Mouse (Mus musculus): ENCODE results near the gene Ccdc58.
A peak's percentile ranks its signal among the peaks of the same experiment; 100 is the strongest.
"Not testable (repeated sequence)": the region's sequence is repeated elsewhere in the genome, so short reads cannot be mapped to it uniquely, and the experiment has no call there.

Gene Ccdc58

DNA sequence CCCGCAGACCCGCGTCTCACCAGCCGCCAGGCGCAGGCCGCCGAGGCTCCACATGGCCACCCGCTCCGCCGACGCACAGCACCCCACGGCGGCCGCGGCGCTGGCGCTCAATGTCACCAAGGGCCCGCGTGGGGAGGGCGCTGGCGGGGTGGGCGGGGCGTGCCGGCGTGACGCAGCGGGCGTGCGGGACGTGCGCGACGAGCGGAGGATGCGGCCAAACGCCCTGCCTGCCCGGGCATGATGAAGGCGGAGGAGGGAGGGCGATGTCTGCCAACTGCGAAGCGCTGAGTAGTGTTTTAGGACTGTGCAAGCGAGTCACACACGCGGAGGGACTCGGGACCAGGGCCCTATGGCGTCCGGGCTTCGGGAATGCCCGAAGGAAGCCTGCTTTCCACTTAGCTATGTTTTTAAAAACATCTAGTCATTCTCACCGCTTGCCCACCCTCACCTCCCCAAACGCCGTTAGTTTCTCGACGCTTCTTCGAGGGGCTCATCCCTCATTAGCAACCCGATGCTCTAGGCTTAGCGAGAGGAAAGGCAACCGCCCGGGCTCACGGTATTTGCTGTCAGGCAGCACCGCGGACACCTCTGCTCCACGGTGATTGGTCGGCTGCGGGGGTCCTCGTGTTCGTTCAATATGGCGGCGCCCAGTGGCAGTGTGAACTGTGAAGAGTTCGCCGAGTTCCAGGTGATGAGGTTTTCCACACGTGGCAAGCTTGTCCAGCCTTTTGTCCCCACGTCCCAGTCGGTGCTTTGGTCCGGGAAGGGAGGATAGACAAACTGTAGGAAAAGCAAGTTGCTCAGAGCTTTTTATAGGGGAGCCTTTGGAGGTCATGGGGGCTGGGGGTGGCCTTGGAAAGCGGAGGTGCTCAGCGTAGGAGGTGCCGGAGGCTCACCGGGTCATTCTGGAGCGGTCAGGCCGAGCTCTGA, at the start of gene Ccdc58, which contains the start of gene Fam162a:
Ccdc58 (plus strand) TSS at position 236 of the 930 bp plus-strand sequence.
Fam162a (minus strand) TSS at position 145 of the 930 bp plus-strand sequence.
- peak; percentile 87 to 93 for DNase-seq (ENCODE audit: low spot score in 2 of 2)

DNA sequence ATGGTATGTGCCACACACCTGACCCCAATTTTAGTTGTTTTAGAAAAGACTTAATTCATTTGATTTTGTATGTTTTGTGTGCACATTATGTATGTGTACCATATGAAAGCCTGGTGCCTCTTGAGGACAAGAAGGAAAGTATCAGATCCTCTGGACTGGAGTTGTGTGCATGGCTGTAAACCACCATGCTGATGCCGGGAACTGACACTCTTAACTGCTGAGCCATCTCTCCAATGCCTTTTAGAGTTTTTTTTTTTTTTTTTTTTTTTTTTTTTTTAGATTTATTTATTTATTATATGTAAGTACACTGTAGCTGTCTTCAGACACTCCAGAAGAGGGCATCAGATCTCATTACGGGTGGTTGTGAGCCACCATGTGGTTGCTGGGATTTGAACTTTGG, 43.4 kb upstream of the Ccdc58 start:
- DNase-seq (ENCODE audit: low spot score in 2 of 2): not testable (repeated sequence)

DNA sequence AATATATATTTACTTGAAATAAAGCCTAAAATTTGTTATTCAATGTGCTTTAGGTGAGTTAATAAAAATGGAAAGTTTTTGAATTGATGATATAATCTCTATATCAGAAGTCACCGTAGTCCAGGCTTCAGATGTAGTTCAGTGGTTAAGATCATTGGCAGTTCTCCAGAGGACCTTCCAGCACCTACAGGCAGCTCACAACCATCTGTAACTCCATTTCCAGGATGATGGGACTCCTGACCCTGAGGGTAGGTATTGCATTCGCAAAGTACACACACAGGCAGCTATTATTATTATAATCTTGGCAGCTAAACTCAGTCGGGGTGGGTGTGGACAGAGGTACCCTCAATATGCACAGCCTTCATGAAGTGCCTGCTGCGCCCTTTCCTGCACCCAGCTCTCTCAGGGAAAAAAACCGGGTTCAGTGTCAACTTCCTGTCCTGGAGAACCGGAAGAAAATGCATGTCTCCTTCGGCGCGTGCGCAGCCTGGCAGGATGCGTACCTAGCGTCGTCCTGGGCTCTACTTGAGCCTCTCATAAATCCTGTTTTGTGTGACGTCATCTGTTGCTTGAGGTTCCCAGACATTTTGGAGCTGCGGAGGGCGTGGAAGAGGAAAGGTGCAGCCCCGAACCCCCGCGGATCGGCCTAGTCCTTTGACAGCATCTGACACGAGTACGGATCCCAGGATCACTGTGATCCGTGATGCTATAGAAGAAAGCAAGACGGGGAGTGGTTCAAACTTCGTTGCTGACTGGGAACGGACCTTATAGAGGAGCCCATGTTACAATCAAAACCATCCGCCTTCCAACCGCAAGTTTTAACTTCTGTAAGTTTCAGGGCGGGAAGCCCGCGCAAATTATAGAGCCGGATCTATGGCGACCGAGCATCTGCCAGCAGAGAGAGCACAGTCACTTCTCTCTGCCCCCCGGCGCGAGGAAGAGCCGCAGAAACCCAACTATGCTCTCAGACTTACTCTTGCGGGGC, 30.6 kb upstream of the Ccdc58 start, which contains the start of gene Wdr5b:
Wdr5b (plus strand) TSS at position 551 of the 985 bp plus-strand sequence.
- peak; percentile 87 to 89 for DNase-seq (ENCODE audit: low spot score in 2 of 2)

DNA sequence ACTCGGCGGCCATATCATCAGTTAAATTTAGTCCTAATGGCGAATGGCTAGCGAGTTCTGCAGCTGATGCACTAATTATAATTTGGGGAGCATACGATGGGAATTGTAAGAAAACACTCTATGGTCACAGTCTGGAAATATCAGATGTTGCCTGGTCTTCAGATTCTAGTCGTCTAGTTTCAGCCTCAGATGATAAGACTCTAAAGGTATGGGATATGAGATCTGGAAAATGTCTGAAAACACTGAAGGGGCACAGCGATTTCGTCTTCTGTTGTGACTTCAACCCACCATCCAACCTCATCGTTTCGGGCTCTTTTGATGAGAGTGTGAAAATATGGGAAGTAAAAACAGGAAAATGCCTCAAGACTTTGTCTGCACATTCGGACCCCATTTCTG, 29.9 kb upstream of the Ccdc58 start:
- DNase-seq (ENCODE audit: low spot score in 2 of 2): no peak

DNA sequence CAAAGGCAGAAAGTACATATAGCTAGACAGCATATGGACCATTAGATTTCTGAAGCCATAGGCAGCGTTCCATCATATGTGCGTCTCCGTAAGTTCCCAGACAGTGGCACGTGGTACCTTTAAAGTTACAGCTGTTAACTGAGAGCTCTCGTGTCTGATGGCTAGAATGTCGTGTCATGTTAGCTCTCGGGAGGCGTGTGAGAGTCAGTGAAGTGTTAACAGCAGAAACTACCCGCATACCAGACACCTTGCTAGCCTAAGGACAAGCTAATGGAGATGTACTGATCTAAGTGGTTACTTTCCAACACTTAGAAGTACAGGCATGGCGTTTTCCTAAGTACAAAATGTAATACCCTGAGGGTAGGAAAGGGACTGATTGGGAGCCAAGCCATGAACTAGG, 28.4 kb upstream of the Ccdc58 start:
- no peak for DNase-seq (ENCODE audit: low spot score in 2 of 2)

DNA sequence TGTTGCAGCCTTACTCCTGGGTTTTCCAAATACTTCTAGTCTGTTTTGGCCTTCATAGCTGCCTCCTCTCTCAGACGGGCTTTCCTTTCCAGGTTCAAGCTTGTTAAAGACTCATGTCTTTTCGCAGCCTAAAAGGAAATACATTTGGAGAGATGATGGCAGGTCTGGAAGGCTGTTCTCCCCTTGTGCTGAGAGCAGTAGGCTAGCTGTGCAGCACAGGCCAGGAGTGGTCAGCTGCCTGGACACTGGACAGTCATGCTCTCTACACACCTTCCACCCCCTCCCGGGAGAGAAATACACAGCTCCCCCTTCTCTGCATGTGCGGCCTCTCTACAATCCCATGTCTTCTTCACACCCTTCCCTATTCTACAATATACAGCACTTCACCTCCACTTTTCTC, 27.5 kb upstream of the Ccdc58 start:
- DNase-seq (ENCODE audit: low spot score in 2 of 2): no peak

DNA sequence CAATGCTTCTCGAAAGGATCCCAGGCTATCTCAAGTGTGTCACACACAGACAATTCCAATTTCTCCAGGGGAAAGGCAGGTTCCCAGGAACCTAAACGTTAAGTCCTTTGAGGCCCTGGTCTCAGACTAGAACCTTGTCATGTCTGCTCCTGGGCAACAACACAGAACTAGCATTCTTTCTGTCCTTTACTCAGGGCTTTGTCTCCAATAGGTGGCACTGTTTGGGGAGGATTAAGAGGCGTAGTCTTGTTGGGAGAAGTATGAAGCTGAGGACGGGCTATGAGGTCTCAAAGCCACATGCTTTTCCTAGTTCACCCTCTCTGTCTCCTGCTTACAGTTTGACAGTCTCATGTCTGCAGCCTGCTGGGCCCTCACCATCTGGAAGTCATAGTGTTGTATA, 23.9 kb upstream of the Ccdc58 start:
- DNase-seq (ENCODE audit: low spot score in 2 of 2): no peak

DNA sequence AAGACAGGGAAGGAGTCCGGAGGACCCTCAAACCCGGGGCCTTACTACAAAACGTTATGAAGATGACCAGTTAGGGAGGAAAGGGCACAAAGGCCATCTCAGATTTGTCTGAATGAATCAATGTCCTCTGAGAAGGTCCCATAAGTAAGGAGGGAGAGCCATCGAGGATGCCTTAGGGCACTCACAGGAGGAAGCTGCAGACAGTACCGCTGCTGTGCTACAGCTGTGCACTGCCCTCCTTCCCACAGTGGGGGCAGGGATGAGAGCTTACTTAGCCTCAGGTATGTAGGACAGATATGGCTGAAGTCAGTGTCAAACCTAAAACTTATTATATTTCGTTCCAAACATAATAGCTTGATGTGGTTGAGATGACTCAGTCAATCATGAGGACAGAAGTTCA, 20.0 kb upstream of the Ccdc58 start:
- no peak for DNase-seq (ENCODE audit: low spot score in 2 of 2)

DNA sequence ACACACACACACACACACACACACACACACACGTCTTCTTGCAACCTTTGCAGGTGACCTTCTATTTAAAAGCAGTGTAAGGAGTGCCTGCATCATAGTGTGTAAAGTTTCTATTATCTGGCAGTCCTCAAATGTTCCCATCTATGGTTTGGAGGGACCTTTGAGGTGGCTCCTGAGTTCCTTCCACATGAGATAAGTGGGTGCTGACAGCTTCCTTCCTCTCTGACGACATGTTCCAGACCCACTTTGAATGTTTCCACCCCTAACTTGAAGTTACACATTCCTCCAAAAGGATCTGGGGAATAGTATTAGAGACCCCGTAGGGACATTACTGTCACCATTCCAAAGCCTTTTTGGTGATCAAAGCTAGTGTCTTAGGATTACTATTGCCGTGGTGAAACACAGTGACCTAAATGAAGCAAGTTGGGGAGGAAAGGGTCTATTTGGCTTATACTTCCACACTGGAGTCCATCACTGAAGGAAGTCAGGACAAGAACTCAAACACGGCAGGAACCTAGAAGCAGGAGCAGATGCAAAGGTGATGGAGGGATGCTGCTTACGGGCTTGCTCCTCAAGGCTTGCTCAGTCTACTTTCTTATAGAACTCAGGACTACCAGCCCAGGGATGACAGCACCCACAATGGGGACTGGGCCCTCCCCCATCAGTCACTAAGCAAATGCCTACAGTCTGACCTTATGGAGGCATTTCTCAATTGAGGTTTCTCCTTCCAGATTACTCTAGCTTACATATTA, 17.8 kb upstream of the Ccdc58 start:
- no peak for DNase-seq (ENCODE audit: low spot score in 2 of 2)

DNA sequence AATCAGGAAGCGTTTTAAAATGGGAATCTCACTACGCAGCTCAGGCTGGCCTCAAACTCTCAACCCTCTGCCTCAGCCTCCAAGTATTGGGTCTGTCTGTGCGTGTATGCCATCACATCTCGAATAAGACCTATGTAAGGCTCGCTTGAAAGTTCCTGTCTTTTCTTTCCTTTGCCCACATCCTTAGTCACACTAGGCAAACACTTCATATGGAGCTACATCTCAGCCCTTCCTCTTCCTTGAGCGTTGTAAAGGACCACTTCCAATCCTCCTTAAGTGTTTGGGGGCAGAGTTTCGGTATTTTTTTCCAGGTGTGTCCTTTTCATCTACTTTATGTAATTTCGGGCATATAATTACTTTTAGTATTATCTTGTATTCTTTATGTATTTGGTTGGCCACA, 16.6 kb upstream of the Ccdc58 start:
- no peak for DNase-seq (ENCODE audit: low spot score in 2 of 2)

DNA sequence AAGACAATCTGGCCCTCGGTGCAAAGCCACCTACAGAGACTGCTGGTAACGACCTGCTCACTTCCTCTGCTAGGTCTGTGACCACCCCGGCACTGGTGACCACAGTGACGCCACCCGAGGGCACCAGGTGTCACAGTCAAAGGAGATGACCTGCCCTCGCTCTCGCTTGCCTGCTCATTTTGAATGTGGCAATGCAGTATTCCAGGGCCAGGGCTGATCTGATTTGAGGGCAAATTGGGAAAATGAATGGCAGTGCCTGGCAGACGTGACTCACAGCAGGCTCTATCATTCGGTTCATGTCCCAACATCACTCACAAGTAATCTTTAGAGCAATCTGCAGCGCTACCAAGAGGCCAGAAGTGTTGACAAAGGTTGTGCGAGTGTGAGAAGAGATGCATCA, 15.1 kb upstream of the Ccdc58 start:
- DNase-seq (ENCODE audit: low spot score in 2 of 2): no peak

DNA sequence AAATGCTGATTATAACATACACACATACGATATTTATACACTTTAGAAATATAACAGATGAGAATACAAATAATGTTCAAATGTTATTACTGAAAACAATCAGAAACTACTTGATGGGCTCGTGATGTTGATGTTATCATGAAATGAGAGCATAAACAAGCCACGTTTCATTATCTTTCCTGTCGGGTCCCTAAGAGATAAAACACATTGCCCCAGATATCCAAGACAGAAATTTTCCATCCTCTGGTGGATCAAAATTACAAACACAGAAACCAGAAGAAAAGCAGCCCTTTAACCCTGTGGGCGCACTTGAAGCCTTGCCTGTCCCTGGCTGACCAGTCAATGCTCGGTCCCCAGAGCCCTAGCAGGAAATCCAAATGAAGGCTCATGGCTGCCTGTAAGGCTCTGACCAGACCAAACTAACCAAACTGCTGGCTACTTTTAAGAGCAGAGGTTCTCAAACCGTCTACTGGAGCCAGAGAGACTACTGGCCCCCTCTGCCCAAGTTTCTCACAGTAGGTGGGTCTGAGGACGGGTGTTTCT, 13.5 kb upstream of the Ccdc58 start:
- DNase-seq (ENCODE audit: low spot score in 2 of 2): no peak

DNA sequence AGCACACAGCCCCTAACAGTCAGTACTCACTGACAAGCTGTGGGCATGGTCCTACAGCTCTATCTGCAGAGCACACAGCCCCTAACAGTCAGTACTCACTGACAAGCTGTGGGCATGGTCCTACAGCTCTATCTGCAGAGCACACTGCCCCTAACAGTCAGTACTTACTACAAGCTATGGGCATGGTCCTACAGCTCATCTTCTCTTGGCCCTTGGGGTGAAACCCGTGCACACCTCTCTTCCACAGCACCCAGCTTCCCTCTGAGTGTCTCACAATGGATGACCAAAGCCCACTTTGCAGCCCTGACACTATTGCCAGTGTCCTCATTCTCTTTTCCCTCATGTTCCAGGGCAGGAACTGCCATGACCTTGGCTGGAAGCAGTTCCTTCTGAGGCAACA, 9.0 kb upstream of the Ccdc58 start:
- not testable (repeated sequence) for DNase-seq (ENCODE audit: low spot score in 2 of 2)

DNA sequence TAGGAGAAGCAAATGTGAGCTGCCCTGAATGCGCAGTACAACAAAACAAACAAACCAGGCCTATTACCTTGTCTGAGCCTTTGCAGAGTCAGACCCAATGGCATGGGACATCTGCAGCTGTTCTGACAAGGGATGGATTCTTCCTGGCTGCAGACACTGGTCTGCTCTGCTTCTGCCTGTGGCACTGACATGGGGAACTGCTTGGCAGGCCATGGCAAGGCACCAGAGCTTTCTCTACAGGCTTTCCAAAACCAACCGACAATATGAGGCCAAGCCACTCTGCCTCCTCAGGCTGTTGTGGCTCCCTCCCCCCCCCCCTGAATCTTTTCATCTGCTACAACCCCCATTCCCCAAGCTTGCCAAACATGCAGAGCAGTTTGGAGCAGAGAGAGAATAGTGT, 8.2 kb upstream of the Ccdc58 start:
- no peak for DNase-seq (ENCODE audit: low spot score in 2 of 2)

DNA sequence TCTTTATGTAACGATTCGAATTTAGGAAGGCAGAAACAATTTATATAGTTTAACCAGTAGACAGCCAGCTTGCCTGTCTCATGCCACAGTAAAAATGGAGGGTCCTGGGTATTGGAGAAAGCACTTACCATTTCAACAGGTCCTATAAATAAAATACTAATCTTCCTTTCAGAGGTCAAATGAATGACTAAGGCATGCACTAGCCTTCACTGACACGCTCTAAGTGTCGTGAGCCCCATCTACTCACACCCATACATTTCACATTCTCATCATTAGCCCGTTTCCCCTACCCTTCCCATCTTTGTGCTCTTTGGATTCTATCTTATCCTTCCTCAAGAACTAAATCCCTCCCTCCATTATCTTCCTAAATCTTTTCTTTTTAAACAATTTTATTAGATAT, 6.6 kb upstream of the Ccdc58 start:
- no peak for DNase-seq (ENCODE audit: low spot score in 2 of 2)

DNA sequence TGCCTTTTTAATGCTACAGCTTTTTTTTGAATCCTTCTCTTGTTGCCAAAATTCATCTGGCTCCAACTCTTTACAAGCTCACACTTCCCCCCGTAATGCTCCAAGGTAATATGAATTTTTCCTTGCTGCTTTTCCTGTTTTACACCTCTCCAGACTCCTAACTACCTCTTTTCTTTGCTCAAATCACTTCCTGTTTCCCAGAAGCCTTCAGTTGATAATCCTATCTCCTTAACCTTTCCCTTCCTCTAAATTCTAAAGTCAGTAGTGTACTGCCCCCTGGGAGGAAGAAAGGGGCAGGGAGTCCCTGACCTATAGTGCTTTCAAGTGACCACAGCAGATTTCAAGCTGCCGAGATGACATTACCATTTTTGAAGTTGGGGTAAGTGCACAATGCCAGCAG, 3.8 kb upstream of the Ccdc58 start:
- DNase-seq (ENCODE audit: low spot score in 2 of 2): no peak

DNA sequence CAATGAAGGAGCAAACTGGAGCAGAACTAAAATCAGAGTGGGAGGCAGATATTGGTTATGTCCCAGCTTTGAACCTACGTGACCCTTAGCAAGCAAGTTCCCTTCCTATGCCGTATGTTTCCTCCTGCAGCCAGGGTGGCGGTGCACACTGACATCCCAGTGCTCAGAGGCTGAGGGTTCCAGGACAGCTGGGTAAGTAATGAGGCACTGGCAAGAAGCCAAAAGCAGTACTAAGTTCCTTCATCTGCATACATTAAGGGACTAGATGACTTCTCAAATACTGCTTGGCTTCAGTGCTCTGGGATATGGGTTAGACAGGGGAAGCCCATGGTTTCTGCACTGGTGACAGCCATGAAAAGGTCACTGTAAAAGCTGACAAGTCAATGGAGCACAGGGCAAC, 3.1 kb upstream of the Ccdc58 start:
- DNase-seq (ENCODE audit: low spot score in 2 of 2): no peak

DNA sequence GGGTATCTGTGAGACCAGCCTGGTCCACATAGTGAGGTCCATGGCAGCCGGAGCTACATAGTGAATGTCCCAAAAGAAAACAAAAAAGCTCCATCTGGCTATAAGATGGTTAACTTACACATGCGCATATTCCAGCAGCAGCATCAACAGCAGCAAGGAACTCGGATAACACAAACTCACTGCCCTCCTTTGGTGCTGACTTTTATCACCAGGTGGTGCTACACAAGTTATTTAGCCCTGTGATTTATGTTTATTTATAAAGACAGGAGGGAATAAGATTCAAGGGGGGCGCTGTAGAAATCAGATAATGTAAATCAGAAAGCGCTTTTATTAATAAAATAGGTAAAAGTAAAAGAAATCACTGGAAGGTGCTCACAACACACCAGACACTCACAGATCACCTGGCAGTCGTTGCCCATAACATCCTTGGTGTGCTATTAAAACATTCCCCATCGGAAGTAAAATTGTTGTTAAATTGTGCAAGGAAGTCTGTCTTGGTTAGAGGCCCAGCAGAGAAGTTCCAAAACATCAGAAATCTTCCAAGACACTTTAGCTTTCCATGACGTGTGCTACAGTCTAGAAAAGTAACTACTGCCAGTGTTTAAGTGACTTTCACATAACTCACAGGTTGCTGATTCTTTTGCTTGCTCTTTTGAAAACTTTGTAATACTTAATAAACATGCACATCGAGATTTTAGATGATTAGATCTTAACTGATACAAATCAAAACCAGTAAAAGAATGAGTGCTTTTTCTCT, 1.5 kb upstream of the Ccdc58 start:
- no peak for DNase-seq (ENCODE audit: low spot score in 2 of 2)

DNA sequence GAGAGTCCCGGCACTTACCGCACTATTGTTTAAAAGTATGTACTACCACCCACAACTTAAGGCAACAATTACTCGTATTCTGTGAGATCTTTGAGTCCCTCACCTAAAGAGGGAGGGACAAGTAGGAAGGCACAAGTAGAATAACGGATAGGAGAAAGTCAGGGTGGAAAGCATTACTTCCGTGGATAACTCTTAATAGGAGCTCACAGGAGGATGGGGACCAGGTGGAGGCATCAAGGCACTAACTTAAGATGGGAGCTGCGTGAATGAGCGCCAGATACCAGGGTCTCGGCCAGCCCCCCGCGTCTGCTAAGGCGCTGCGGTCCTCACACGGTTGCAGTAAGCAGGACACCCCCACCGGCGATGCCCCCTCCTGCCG, 425 bp upstream of the Ccdc58 start:
- no peak for DNase-seq (ENCODE audit: low spot score in 2 of 2)

DNA sequence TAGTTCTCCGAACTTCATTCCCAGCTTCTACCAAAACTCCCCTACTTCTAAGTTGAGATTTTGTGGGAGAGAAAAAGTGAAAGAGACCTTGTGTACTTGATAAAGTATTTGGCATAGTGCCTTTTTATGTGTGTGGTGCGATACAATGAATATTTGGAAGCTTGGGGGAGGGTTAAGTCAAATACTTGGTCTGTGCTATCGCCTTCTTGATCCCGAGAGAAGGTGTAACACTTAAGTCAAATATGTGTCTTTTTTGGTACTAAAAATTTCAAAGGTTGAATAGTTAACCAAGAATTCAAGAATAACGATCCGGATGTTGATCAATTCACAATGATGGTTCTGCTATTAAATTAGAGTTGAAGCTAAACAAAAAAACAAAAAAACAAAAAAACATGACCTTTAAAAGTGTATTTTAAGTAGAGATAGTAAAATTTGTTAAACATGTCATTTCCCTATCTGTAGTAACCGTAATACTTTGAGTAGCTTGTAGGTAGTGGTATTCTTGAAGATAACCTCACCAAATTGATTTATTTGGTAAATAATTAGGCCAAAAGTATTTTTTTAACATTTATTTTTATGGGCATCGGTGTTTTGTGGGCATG, 1.0 kb downstream of the Ccdc58 start:
- no peak for DNase-seq (ENCODE audit: low spot score in 2 of 2)

Measured in thymus, postnatal 10 days (tissue).